Mouse (Mus musculus): ENCODE measurements around the gene Myh3. TPM values are rescaled to one million over a fixed set of nuclear protein-coding genes. Genes with fewer than 3 reads are reported as not detected.

Gene Myh3
- polyA plus RNA-seq, 1 experiment = 1.4 TPM

DNA sequence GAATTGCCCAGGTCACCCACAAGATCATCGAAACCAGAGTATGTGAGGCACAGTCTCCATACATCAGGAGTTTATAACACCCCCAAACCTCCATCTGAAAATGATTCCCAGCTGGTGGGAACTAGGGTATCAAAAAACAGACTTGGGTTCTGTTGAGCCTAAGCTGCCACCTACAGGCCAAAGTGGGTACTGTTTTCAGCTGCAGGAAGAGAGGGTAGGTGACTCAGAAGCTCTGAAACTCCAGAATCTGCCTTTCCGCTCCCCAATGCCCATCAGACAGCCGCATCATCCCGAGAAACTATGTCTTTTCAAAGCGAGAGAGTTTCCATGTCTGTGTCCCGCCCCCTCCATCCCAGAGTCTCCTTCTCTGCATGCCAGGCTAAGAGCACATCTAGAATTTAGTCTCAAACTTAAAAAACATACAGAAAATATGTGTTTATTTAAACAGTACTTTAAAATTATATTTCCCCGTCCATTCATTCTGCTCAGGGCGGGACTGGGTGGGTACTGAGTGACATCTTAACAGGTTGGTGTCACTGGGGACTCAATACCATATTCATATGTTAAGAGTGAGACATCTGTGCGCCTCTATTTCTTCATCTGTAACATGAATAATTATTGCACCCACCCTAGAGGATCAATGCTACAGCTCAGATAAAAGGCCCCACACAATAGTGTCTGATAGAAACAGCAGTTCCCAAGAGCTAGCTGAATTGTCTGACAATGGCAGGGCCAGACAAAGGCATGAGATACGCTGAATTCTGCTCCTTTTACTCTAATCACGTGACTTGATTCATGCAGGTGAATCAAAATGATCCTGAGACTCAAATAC lies 34.1 kb downstream of the Myh3 start:
- H3K4me3 ChIP-seq (ENCODE audit: insufficient read depth, low read length) = no peak overlapping the region
- H3K4me1 ChIP-seq (ENCODE audit: control insufficient read depth, insufficient read depth, low read length) = no peaks in the 10 kb centered on the region
- no peak overlapping the region for H3K27ac ChIP-seq (ENCODE audit: insufficient read depth, low read length)
- peak; percentile 74 for TF ChIP-seq CTCF (IDR thresholded peaks at IDR 0.05; ENCODE audit: extremely low read depth, insufficient read depth, low read length)
- TF ChIP-seq POLR2A (IDR thresholded peaks at IDR 0.05; ENCODE audit: extremely low read depth, insufficient read depth, low read length) = no peak

GRCm38 (mm10) chr11:67112851-67113202 lies 34.7 kb downstream of the Myh3 start:
- TF ChIP-seq POLR2A (IDR thresholded peaks at IDR 0.05; ENCODE audit: extremely low read depth, insufficient read depth, low read length) = no peak
- peak; percentile 93 for TF ChIP-seq CTCF (IDR thresholded peaks at IDR 0.05; ENCODE audit: extremely low read depth, insufficient read depth, low read length)
- Histone ChIP-seq H3K27ac (ENCODE audit: insufficient read depth, low read length) (no peak overlapping the region), H3K4me3 (ENCODE audit: insufficient read depth, low read length) (no peak overlapping the region), H3K4me1 (ENCODE audit: control insufficient read depth, insufficient read depth, low read length) (no peaks in the 10 kb centered on the region)

GRCm38 (mm10) chr11:67113381-67113780 lies 35.3 kb downstream of the Myh3 start:
- TF ChIP-seq CTCF (IDR thresholded peaks at IDR 0.05; ENCODE audit: extremely low read depth, insufficient read depth, low read length) = no peak
- TF ChIP-seq POLR2A (IDR thresholded peaks at IDR 0.05; ENCODE audit: extremely low read depth, insufficient read depth, low read length) = no peak
- Histone ChIP-seq H3K27ac (ENCODE audit: insufficient read depth, low read length) (no peak overlapping the region), H3K4me1 (ENCODE audit: control insufficient read depth, insufficient read depth, low read length) (no peaks in the 10 kb centered on the region), H3K4me3 (ENCODE audit: insufficient read depth, low read length) (no peak overlapping the region)

GRCm38 (mm10) chr11:67114261-67114660 lies 36.2 kb downstream of the Myh3 start:
- Histone ChIP-seq H3K4me1 (ENCODE audit: control insufficient read depth, insufficient read depth, low read length) (no peaks in the 10 kb centered on the region), H3K27ac (ENCODE audit: insufficient read depth, low read length) (no peak overlapping the region), H3K4me3 (ENCODE audit: insufficient read depth, low read length) (no peak overlapping the region)
- no peak for TF ChIP-seq CTCF (IDR thresholded peaks at IDR 0.05; ENCODE audit: extremely low read depth, insufficient read depth, low read length)
- no peak for TF ChIP-seq POLR2A (IDR thresholded peaks at IDR 0.05; ENCODE audit: extremely low read depth, insufficient read depth, low read length)

DNA sequence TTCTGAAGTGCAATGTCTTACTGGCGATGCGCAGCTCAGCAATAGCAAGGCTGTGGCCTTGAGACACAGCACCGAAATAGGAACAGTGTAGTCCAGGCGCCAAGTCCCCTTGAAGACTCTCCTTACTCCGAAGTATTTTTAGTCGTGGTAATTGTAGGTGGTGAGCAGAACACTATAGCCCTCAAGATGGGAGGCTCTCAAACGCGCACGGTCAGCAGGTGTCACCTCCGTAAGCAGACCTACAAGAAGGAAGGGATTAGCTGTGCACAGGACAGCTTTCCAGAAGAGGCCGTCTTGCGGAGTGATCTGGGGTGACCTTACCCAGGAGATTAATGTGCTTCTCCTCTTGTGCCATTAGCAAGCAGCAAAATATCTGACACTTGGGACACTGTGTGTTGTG lies 36.8 kb downstream of the Myh3 start:
- H3K4me3 ChIP-seq (ENCODE audit: insufficient read depth, low read length) = no peak overlapping the region
- H3K4me1 ChIP-seq (ENCODE audit: control insufficient read depth, insufficient read depth, low read length) = no peaks in the 10 kb centered on the region
- no peak overlapping the region for H3K27ac ChIP-seq (ENCODE audit: insufficient read depth, low read length)
- TF ChIP-seq CTCF (IDR thresholded peaks at IDR 0.05; ENCODE audit: extremely low read depth, insufficient read depth, low read length) (no peak), POLR2A (IDR thresholded peaks at IDR 0.05; ENCODE audit: extremely low read depth, insufficient read depth, low read length) (no peak)

DNA sequence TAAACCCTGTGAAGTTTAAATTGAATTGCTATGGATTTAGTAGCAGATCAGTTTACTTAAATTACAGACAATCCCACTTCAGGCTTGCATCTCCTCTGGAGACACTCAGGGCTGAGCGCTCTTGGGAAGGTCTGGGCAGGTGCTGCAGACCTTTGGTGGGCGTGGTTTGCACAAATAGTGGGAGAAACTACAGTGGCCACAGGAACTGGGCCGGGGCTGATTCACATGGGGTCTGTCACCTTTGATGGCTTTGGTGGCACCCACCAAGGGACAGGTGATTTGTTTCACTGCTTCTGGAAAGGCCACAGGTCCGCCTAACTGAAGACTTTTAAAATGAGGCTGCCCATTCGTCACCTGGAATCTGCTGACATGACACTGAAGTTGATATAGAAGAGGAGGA lies 38.6 kb downstream of the Myh3 start:
- TF ChIP-seq CTCF (IDR thresholded peaks at IDR 0.05; ENCODE audit: extremely low read depth, insufficient read depth, low read length) (no peak), POLR2A (IDR thresholded peaks at IDR 0.05; ENCODE audit: extremely low read depth, insufficient read depth, low read length) (no peak)
- H3K4me3 ChIP-seq (ENCODE audit: insufficient read depth, low read length) = no peak overlapping the region
- H3K4me1 ChIP-seq (ENCODE audit: control insufficient read depth, insufficient read depth, low read length) = no peaks in the 10 kb centered on the region
- H3K27ac ChIP-seq (ENCODE audit: insufficient read depth, low read length) = no peak overlapping the region

DNA sequence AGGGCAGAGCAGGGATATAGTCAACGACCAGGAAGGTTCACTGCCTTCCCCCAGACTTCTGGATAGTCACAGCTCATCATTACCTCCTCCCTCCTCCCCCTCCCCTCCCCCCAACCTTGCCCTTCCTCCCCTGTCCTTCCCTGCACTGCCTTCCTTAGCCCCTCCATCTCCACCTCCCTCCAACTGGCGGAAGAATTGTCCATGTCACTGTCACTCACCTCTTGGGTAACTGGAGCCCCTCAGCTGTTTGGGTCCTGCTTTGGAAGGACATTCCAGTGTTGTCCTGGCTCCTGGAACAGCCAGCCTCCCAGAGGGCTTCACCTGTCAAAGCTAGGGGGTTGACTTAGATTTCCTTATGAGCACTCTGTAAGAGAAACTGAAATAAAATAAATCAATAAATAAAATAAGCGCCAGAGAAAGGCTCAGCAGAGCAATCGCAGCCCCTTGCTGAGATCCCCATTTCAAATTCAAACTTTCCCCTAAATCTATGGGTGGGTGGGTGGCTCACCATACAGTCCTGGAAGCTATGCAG lies 41.5 kb downstream of the Myh3 start:
- Histone ChIP-seq H3K4me3 (ENCODE audit: insufficient read depth, low read length) (no peak overlapping the region), H3K27ac (ENCODE audit: insufficient read depth, low read length) (no peak overlapping the region), H3K4me1 (ENCODE audit: control insufficient read depth, insufficient read depth, low read length) (no peaks in the 10 kb centered on the region)
- TF ChIP-seq POLR2A (IDR thresholded peaks at IDR 0.05; ENCODE audit: extremely low read depth, insufficient read depth, low read length) (no peak), CTCF (IDR thresholded peaks at IDR 0.05; ENCODE audit: extremely low read depth, insufficient read depth, low read length) (no peak)

DNA sequence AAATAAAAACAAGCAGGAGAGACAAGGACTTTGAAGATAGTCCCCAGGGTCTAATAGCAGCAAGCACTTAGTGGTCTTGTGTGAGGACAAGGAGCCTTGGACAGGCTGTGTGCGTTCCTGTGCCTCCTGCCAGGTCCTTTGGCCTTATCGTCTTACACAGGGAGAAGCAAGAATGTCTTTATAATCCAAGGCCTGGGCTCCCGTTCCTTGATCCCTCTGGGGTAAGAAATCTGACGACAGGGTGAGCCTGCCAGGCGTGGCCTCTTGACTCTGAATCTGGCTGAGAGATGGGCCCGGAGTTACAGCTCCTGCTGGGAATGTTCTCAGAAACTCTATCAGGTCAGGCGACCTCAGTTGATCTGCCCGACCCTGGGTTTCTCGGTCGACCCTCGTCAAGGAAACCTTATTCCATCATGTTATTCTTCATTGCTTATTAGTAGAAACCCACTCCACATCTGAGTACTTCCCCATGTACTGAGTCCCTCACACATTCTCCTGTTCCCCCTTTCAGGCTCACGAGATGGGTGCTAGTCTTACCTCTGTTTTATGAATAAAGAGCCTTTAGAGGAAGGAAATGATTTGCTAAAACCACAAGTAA lies 42.7 kb downstream of the Myh3 start:
- Histone ChIP-seq H3K27ac (ENCODE audit: insufficient read depth, low read length) (no peak overlapping the region), H3K4me1 (ENCODE audit: control insufficient read depth, insufficient read depth, low read length) (no peaks in the 10 kb centered on the region), H3K4me3 (ENCODE audit: insufficient read depth, low read length) (no peak overlapping the region)
- TF ChIP-seq POLR2A (IDR thresholded peaks at IDR 0.05; ENCODE audit: extremely low read depth, insufficient read depth, low read length) (no peak), CTCF (IDR thresholded peaks at IDR 0.05; ENCODE audit: extremely low read depth, insufficient read depth, low read length) (no peak)

- Histone ChIP-seq H3K27ac (ENCODE audit: insufficient read depth, low read length) (no peak overlapping the region), H3K4me3 (ENCODE audit: insufficient read depth, low read length) (no peak overlapping the region), H3K4me1 (ENCODE audit: control insufficient read depth, insufficient read depth, low read length) (no peaks in the 10 kb centered on the region)
- no peak for TF ChIP-seq CTCF (IDR thresholded peaks at IDR 0.05; ENCODE audit: extremely low read depth, insufficient read depth, low read length)
- TF ChIP-seq POLR2A (IDR thresholded peaks at IDR 0.05; ENCODE audit: extremely low read depth, insufficient read depth, low read length) = no peak
Measured at GRCm38 (mm10) chr11:67124943-67125342, 46.8 kb downstream of the Myh3 start.

DNA sequence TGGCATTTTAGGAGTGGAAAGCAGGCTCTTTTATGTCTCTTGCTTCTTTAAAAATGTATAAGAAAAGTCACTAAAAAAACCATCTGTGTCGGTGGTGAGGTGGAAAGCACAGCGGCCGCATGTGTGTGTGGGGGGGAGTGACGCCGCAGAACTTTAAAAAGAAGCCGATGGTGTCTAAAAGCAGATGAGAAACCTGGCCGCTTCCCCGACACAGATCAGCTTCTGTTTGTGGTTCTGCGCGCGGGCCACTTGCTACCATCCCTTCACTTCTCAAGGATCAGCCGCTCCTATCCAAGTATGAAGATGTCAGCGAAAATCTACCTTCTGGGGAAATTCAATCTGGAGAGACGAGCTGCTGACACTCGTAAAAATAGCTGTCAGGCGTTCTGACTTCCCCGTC lies 47.3 kb downstream of the Myh3 start:
- Histone ChIP-seq H3K27ac (ENCODE audit: insufficient read depth, low read length) (0 out of 2 replicates have a peak overlapping the region, but pooled peaks have one; percentile 71), H3K4me1 (ENCODE audit: control insufficient read depth, insufficient read depth, low read length) (no peaks in the 10 kb centered on the region), H3K4me3 (ENCODE audit: insufficient read depth, low read length) (no peak overlapping the region)
- no peak for TF ChIP-seq CTCF (IDR thresholded peaks at IDR 0.05; ENCODE audit: extremely low read depth, insufficient read depth, low read length)
- TF ChIP-seq POLR2A (IDR thresholded peaks at IDR 0.05; ENCODE audit: extremely low read depth, insufficient read depth, low read length) = no peak
